Comparison of ENCODE assay signal across 16 mouse cellular contexts in genomic region chr16:42294056-42294455, GRCm38 (mm10). TPM values are rescaled to one million over a fixed set of nuclear protein-coding genes. Genes with fewer than 3 reads are reported as not detected.
"Had no signal": no experiment of that assay in that cellular context is flagged by ENCODE, and none has a peak within 500 bp of the region (broad histone marks: within the 10 kb centered on the region; RNA-seq: fewer than 3 reads in every experiment).

No protein-coding gene starts in this region.

- H3K4me1 ChIP-seq: limb, embryonic 13.5 days had no signal

- H3K27ac ChIP-seq: layer of hippocampus, adult 2 months; limb, embryonic 13.5 days; liver, embryonic 14.5 days; neural tube, embryonic 15.5 days had no signal

- H3K27me3 ChIP-seq: limb, embryonic 13.5 days; neural tube, embryonic 15.5 days had no signal

- H3K36me3 ChIP-seq: limb, embryonic 13.5 days; neural tube, embryonic 15.5 days had no signal

- DNase-seq: kidney, postnatal 10 days; kidney, postnatal 4 days; lung, adult 2 months; lung, postnatal 36 days; midbrain, embryonic 14.5 days; right cerebral cortex, postnatal 4 days; spleen, adult 18-20 months; thymus, adult 18-20 months; thymus, postnatal 14 days had no signal

- H3K9ac ChIP-seq: limb, embryonic 13.5 days; liver, embryonic 14.5 days; neural tube, embryonic 15.5 days had no signal

- H3K9me3 ChIP-seq: limb, embryonic 13.5 days; neural tube, embryonic 15.5 days had no signal

- H3K4me3 ChIP-seq: layer of hippocampus, adult 2 months; limb, embryonic 13.5 days; myocyte; neural tube, embryonic 15.5 days had no signal

- H3K4me2 ChIP-seq: limb, embryonic 13.5 days; neural tube, embryonic 15.5 days had no signal

- ATAC-seq: lung, postnatal 0 days had no signal

RNA-seq across cellular contexts. Expression of gene Gap43, which starts 46.4 kb away (rescaled TPM):
- polyA plus RNA-seq: liver, adult 2 months had no signal
